Mouse (Mus musculus) cerebellum, adult 2 months (tissue): ENCODE data around the gene Uimc1.

Experiments used
- CTCF ChIP-seq: fragments of 200-500 bp; IDR thresholded peaks from 2 replicates; pipeline ENCODE4 v1.5.1; 2011; ENCODE audit warnings: low read depth, mild to moderate bottlenecking, control low read depth, low read length, moderate library complexity, borderline replicate concordance; ENCODE audit not compliant: insufficient read depth
- POLR2A ChIP-seq: fragments of 200-500 bp; IDR thresholded peaks from 2 replicates; pipeline ENCODE4 v1.6.1; 2011; ENCODE audit warnings: low read length, control low read depth, borderline replicate concordance; ENCODE audit not compliant: insufficient read depth

DNA sequence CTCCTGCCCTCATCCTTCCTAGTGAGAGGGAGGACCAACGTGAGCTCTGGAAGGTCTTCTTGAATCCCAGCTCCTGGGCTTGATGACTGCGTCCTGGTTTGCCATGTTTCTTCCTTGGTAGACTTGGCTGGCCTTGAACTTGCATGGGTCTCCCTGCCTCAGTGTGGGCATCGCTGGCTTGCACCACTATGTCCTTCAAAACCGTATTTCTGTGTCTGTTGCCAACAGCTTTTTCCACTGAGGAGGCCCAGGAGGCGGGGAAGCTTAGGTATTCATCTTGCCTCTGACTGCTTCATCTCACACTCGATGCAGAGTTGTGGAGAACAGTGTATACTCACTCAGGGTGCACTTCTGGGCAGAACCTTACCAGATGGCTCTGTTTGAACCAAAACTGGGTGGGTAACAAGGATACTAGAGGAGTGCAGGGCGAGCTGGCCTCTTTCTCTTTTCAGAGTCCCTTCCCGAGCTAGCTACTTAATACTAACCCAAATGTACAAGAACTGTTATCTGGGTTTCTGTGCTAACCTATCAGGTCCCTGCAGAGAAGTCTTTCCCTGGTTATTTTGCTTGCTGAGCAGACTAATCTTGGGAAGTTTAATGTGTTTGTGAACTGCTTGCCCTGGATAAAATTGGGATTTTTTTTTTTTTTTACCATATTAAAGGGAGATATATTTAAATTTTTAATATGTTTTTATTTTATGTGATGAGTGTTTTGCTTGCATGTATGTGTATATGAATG is 6.0 kb upstream of the Uimc1 start:
- TF ChIP-seq POLR2A (no peak), CTCF (no peak)
